Mouse (Mus musculus) retina, adult 2 months (tissue): Measurements from ENCODE around the gene Lim2.

ENCODE experiments used
- DNase-seq: peaks from one replicate; pipeline ENCODE4 v3.0.0-alpha.2; 2012; ENCODE audit warnings: low read depth, low spot score

Gene Lim2

GRCm38 (mm10) chr7:43443917-43444293 lies 16.4 kb downstream of the Lim2 start, which contains the start of the genes Etfb and Gm45233:
Gene Etfb, plus strand, starts transcription at chr7:43444083.
Gene Gm45233, plus strand, starts transcription at chr7:43444128.
- peak; percentile 92 for DNase-seq

- DNase-seq: no peak
Measured at GRCm38 (mm10) chr7:43447801-43448200, 20.3 kb downstream of the Lim2 start.

- DNase-seq: no peak
Measured at GRCm38 (mm10) chr7:43448246-43448645, 20.8 kb downstream of the Lim2 start.

- DNase-seq: no peak
Measured at GRCm38 (mm10) chr7:43449811-43450210, 22.3 kb downstream of the Lim2 start.

GRCm38 (mm10) chr7:43451726-43452125 lies 24.3 kb downstream of the Lim2 start:
- no peak for DNase-seq

- no peak for DNase-seq
Measured at GRCm38 (mm10) chr7:43452609-43453008, 25.1 kb downstream of the Lim2 start.

- DNase-seq: no peak
Measured at GRCm38 (mm10) chr7:43453599-43454355, 26.3 kb downstream of the Lim2 start.

- DNase-seq: no peak
Measured at GRCm38 (mm10) chr7:43454371-43454770, 26.9 kb downstream of the Lim2 start.

GRCm38 (mm10) chr7:43462851-43463250 lies 35.4 kb downstream of the Lim2 start, which contains the start of gene Vsig10l:
Gene Vsig10l, plus strand, starts transcription at chr7:43463151.
- no peak for DNase-seq

- DNase-seq: no peak
Measured at GRCm38 (mm10) chr7:43463976-43464375, 36.5 kb downstream of the Lim2 start.

- DNase-seq: no peak
Measured at GRCm38 (mm10) chr7:43464864-43465343, 37.4 kb downstream of the Lim2 start.

- DNase-seq: peak; percentile 72
Measured at GRCm38 (mm10) chr7:43465344-43466098, 38.1 kb downstream of the Lim2 start.

GRCm38 (mm10) chr7:43466099-43466694 lies 38.7 kb downstream of the Lim2 start:
- DNase-seq: no peak

GRCm38 (mm10) chr7:43470373-43470772 lies 42.9 kb downstream of the Lim2 start:
- no peak for DNase-seq

GRCm38 (mm10) chr7:43475706-43476105 lies 48.2 kb downstream of the Lim2 start:
- DNase-seq: no peak

GRCm38 (mm10) chr7:43476376-43476775 lies 48.9 kb downstream of the Lim2 start:
- DNase-seq: no peak

GRCm38 (mm10) chr7:43481191-43481590 lies 53.7 kb downstream of the Lim2 start:
- DNase-seq: no peak

- no peak for DNase-seq
Measured at GRCm38 (mm10) chr7:43482090-43482716, 54.7 kb downstream of the Lim2 start.

GRCm38 (mm10) chr7:43483236-43483635 lies 55.8 kb downstream of the Lim2 start:
- DNase-seq: no peak
